Mouse (Mus musculus) erythroblast, embryonic 14.5 days (primary cell): Measurements from ENCODE around the gene Cadm1.

Experiments used
- GATA1 ChIP-seq: IDR thresholded peaks from 2 replicates; pipeline ENCODE4 v1.6.1; 2012; ENCODE audit warnings: low read length, inconsistent platforms, mixed read lengths
- TAL1 ChIP-seq: IDR thresholded peaks from 3 replicates; pipeline ENCODE4 v1.6.1; 2012; ENCODE audit warnings: low read length, inconsistent platforms, mixed read lengths

DNA sequence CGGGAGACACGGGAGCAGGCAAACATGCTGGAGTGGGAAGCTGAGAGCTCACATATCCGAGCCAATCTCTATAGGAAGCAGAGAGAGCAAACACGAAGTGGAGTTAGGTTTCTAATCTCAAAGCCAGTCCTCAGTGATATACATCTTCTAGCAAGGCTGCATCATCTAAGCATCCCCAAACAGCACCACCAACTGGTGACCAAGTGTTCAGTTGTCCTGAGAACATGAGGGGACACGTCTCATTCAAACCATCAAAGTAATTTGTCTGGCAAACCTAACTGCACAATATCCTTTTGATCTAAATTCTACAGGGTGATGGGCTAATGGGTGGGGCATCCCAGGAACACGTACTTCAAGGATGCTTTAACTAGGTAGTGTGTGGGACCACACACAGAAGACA, 376.5 kb downstream of the Cadm1 start:
- TF ChIP-seq TAL1 (no peak), GATA1 (no peak)
